Mouse (Mus musculus): Measurements from ENCODE around the gene Bcl2a1d. TPM values are rescaled to one million over a fixed set of nuclear protein-coding genes. Genes with fewer than 3 reads are reported as not detected.

Gene Bcl2a1d
- polyA plus RNA-seq, 1 experiment from 2014 or later: 0.25 TPM

Other genes with a start within 250 kb of the Bcl2a1d start
- 85.3 and 117 TPM in 2 replicates for gene Syncrip, start 249.3 kb downstream of the Bcl2a1d start, polyA plus RNA-seq (2014; fragmentation: Nextera tagmentation; extraction: Ambion mirVana)
- 16.5 and 20.2 TPM in 2 replicates for gene Zfp949, start 183.9 kb downstream of the Bcl2a1d start, polyA plus RNA-seq (2014; fragmentation: Nextera tagmentation; extraction: Ambion mirVana)
- 0.20 TPM in 1 of 2 replicates, not detected in the other for gene Trim43a, start 151.0 kb downstream of the Bcl2a1d start, polyA plus RNA-seq (2014; fragmentation: Nextera tagmentation; extraction: Ambion mirVana)
- 40.7 and 42.9 TPM in 2 replicates for gene Mthfsl, start 11.6 kb downstream of the Bcl2a1d start, polyA plus RNA-seq (2014; fragmentation: Nextera tagmentation; extraction: Ambion mirVana)
- not detected in 2 replicates for gene Trim43c, start 107.2 kb upstream of the Bcl2a1d start, polyA plus RNA-seq (2014; fragmentation: Nextera tagmentation; extraction: Ambion mirVana)
- not detected in 2 replicates for gene Bcl2a1a, start 225.0 kb upstream of the Bcl2a1d start, polyA plus RNA-seq (2014; fragmentation: Nextera tagmentation; extraction: Ambion mirVana)